Mouse (Mus musculus): ENCODE results near the gene Apba2.

Gene Apba2

DNA sequence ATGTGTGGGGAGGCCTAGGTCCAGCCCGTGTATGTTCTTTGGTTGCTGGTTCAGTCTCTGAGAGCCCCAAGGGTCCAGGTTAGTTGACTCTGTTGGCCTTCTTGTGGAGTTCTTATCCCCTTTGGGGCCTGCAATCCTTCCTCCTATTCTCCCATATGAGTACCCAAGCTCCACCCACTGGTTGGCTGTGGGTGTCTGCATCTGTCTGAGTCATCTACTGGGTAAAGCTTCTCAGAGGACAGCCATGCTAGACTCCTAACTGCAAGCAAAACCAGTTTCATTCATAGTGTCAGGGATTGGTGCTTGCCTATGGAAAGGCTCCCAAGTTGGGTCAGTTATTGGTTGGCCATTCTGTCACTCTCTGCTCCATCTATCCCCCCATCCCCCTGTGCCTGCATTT is 29.8 kb downstream of the Apba2 start:
- DNase-seq (ENCODE audit: low read depth), result no peak

DNA sequence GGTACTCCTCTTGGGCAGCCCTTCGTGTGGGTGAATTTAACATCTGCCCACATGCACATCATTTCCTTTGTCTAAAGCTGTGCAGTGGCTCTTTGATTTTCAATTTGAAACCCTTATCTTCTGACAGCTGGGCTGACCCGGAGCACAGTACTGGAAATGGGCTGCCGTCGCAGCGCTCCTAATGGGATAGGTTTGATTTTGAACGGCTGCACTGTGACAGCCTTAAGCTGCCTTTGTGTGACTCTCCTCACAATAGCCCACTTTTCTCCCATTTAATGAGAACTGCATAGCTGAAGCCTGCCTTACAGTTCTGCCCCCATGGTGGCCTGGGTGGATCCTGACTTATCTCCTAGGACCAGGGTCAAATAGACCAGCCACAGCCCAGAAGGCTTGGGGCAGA is 31.9 kb downstream of the Apba2 start:
- DNase-seq (ENCODE audit: low read depth), result no peak

DNA sequence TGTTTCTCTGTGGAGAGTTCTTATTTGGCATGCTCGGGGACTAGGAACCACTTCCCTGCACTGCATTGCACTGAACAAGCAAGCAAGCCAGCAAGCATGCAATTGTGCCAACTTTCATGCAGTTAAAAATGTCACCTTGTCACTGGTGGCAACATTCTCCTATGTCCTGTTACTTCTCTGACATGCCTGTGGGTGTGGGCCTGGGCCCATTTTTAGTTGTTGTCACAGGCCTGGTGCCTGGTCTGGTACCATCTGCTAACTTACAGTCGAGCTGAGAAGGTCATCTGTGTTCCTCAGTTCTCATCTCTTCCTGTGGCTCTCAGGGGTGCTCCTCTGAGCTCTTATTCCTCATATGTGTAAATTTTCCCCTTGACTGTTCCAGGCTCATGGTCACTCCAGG is 33.8 kb downstream of the Apba2 start:
- no peak for DNase-seq (ENCODE audit: low read depth)

DNA sequence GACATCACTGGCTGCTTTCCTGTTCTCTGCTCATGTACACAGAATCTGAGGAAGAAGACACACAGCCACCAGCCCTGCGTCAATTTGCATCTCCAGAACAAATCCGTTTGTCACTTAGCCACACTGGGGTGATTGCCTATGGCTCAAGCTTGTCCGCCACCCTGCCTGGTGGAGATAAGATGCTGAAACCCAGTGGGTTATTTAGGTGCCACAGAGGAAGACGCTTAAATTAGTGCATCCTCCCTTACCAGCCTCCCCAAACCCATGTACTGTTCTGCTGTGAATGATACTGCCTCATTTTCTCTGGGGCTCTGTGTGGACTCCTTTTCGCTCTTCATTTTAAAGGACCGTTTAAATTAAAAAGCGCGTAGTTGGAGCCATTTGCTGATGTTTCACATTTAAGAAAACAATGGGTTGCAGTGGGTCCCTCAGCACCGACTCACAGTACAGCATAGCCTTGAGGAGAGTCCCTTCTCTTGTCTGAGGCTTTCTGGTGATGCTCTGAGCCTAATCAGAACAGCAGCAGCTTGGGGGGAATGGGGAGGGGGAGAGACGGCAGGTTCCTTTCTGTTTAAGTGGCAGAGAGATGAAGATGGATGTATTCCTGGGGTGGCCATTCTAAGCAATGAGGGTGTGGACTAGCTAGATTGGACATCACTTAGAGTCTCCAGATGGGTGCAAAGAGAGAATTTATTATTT is 38.1 kb downstream of the Apba2 start:
- no peak for DNase-seq (ENCODE audit: low read depth)

DNA sequence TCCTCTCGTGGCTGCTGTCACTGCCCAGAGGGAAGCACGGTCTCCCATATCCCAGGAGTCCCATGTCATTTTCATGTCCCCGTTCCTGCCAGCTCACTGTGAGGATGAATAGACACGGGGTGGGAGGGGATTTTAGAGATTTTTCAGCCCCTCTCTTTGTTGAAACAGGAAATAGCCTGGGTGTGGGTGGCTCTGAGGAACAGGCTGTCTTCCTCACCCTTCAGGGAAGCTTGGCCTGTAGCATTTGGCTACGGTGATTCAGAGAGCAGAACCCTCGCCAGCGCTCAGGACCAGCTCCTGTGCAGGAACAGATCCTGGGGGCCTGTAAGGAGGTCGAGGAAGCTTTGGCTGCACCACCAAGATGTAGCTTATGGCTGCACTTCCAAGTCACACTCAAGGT is 45.3 kb downstream of the Apba2 start:
- no peak for DNase-seq (ENCODE audit: low read depth)

DNA sequence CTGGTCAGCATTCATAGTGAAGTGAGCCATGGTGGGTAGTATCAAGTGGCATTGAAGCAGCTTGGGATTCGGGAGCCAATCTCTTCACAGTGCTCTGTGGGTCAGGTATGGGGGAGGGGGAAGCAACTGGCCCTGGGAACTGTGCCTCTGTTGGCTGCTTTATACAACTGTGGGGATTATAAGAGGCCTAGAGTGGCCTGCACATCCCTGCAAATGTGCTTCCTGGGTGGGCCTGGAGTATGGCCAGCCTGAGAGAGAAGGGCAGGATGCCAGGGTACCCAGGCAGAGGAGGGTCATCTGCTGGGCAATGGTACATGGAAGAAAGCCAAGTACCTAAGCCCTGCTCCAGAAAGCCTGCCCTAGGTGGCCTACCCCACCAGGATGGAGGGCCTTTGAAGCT is 49.4 kb downstream of the Apba2 start:
- no peak for DNase-seq (ENCODE audit: low read depth)

DNA sequence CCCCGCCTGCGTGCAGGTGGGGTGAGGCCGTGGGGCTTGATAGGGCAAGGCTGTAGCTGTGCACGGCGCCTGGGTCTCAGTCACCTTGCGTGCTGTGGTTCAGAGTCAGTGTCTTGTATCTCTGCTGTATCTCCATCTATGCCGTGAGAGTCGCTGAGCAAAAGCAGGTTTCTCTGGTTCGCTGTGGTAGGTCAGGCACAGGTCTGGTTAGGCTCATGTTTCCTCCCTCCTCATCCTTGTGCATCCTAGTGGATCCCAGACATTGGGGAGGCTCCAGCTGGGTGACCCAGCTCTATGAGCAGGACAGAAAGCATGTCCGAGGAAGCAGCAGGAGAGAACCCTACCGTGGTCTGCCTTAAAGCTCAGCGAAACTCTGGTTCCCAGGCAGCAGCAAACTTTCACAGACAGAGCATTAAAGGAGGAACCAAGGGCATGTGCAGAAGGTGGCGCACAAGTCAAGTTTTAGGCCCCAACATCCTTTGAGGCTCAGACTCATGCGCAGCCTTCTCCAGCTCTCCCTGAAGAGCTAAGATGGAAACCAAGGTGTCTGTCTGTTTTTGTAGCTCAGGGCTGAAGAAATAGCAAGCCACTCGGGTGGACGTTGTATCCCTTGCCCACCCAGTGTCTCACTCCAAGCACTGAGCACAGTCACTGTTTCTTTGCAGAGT is 51.2 kb downstream of the Apba2 start:
- no peak for DNase-seq (ENCODE audit: low read depth)

DNA sequence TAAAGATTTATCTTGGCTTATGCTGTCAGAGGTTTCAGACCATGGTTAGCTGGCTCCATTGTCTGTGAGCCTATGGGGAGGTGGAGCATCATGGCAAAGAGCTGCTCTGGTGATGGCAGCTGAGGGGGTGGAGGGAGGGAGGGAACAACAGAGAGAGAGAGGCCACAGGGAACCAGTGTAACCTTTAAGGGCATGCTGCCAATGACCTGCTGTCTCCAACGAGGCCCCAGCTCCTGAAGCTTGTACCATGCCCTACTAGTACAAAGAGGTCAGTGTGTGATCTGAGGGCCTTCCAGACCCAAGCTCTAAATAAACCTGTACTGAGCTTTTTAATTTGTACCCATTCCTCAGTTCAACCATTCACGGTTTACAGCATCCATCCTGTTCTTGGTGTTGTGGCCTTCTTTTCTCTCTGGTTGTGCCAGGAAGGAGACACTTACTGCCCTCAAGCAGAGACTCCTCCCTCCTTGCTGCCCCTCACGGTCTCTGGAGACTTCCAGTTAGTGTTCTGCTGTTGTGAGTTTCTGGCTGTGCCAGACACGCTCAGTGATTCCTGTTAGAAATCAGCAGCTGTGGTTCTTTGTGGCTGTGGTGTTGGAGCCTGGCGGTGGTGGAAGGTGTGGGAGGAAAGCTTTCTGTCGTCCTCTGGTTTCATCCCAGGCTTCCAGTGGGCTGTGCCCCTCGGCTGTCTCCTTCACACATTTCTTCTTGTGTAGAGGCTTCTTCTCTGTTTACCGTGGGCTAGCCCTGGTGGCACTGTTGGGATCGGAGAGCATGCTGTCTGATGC is 60.4 kb downstream of the Apba2 start:
- no peak for DNase-seq (ENCODE audit: low read depth)

DNA sequence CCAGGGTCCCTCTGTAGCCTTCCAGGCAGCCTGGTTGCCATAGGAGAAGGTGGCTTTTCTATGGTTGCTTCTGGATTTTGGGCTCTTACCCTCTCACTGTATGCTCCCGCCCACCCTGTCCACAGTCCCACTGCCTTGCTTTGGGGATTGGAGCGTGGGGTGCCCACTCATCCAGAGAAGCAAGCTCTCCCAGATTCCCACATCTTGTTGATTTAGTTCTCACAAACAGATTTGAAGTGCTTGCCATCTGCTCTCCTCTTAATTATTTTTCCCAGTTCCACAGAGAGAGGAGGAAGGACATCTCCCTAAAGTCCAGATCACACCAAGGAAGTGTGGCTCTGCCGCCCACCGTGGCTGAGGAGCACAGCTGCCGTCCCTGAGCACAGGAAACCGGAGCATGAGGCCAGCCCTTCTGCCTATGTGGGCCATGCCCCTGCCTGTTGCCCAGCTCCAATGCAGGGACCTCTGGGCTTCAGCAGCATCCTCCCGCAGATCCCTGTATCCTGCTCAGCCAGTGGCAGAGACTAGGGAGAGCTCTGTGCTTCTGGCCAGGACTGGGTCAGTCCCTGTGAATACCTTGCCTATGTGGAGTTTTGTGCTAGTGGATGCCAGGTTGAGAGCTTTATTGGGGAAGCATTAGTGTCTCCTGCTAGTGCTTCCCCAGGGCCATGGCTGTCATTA is 63.5 kb downstream of the Apba2 start:
- DNase-seq (ENCODE audit: low read depth), result no peak

DNA sequence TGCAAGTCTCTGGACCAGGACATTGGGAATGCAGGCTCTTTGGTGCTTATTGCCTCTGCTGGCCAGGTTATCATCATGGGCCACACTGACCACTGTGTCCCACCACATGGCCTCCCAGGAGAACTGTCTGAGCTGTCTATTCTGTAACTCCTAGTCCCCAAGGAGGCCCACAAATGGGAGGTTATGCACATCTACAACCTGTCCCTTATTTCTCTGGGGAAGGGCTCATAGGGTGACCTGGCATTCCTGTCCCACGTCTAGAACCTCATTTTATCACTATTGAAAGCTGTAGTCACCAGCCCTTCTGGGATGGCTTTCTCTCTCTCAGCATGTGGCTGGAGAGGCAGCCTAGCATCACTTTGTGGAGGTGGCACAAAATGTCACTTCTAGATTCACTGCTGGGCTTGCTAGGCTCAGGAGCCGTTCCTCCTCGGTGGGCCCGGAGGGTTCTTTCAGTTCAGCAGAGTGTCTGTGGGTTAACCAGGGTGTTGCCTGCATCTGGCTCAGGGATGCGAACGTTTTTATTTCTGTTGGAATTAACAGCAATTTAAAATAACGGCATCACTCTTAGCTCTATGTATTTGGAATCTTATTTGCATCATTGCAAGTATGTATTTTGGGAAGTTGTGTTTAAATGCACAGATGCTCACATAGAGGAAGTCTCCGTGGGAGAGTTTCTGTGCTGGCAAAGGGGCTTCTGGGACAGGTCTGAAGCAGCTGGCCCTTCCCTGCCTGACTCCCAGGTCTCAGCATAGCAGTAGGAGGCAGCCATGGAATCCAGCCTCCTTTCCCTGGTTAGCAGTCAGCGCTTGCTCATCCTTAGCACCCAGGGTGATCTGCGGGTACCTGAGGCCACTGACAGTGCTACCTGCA is 65.1 kb downstream of the Apba2 start:
- DNase-seq (ENCODE audit: low read depth), result no peak

DNA sequence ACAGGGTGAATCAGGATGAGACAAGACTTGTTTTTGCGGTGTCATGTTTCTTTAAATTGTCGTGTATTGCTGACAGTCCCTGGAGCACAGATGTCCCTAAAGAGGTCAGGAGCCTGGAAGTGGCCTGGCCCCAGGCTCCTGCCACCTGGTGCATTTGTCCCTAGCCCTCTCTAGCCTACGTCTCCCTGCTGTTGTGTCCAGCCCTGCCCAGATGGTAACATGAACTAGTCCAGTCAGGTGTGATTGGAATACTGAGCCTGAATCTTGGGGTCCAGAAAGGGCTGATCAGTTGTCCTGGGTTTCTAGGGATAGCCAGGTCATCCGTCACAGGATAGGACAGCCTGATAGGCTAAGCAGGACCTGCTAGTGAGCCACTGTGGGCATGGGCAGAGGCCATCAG is 67.2 kb downstream of the Apba2 start:
- DNase-seq (ENCODE audit: low read depth), result no peak

DNA sequence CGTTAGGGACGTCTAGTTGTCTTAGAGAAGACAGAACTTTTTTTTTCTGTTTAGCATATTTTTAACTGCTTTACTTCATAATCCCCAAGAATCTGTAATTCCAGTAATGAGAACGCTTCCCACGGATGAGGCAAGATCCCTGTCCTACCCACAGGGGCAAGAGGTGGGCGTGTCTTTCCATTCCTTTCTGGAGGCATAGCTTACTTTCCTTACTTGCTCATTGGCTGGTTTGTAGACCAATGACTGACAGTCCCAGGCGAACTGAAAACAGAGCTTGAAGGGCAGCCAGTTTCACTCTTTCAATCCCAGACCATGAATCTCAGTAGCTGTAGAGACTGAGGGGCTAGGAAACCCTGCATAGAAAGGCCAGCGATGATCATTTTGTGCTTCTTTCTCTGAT is 68.2 kb downstream of the Apba2 start:
- DNase-seq (ENCODE audit: low read depth), result no peak

DNA sequence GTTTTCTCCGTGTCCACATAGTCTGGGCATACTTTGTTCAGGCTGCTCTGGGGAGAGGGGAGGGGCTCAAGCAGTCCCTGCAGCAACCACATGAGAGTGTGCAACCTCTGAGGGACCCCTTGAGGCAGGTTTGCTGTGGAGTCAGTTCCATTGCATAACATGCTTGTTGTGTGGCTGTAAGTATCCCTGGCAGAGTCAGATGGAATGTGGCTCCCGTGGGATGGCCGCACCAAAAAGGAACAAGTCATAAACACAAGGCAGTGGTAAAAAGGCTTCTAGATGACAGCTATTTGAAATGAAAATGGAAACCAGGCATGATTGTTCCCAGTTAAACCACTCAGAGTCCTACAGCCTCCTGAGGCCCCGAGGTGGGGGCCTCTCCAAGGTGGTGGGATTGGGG is 69.4 kb downstream of the Apba2 start:
- DNase-seq (ENCODE audit: low read depth), result no peak

DNA sequence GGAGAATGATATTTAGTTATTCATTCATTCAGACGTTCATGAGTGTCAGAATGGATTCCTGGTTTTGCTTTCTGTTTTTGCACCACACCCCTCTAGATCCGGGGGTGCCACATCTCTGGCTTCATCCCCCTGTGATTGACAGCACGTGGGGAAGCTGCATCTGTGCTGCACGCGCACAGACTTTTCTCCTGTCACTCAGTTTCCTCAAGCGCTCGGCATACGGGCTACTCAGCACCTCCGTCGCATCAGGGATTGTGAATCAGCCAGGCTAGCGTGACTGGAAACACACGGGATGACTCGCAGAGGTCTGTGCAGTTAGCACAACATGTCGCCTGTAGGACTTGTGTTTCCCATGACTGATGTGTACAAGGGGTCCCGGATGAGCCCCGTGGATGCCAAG is 72.6 kb downstream of the Apba2 start:
- DNase-seq (ENCODE audit: low read depth), result no peak

DNA sequence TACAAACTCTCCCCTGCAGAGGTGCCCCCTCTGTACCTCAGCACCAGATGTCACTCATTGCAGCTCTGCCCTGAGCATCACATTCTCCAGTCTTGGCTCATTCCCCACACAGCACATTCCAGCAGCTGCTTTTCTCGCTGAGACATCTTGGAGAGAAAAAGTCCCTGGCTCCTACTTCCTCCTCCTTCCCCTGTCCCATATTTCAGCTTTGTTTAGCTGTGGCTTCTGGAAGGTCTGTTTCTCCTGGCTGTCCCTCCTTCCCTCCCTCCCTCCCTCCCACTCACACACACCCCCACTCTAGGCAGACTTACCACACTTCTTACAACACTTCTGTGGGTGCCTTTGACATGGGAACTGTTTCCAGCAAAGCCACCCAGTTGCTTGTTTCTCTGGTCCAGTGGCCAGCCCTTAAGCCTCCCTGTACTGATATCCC is 75.0 kb downstream of the Apba2 start:
- no peak for DNase-seq (ENCODE audit: low read depth)

DNA sequence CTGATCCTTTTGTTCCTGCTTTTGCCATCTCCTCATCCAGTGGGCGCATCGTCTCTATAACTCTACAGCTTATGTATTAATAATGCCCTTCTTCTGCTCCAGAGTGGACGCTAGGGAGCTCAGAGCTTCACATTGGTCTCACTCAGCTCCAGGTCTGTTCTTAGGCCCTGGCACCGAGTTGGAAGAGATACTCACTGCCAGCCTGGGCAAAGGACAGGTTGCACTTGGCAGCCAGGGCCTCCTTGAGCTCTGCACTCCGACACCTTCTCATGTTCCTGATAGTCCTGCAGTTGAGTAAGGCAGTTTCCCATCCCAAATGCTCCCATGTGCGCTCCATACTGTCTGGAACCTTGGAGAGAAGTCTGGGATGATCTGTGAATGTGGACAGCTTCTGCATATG is 76.7 kb downstream of the Apba2 start:
- DNase-seq (ENCODE audit: low read depth), result no peak

DNA sequence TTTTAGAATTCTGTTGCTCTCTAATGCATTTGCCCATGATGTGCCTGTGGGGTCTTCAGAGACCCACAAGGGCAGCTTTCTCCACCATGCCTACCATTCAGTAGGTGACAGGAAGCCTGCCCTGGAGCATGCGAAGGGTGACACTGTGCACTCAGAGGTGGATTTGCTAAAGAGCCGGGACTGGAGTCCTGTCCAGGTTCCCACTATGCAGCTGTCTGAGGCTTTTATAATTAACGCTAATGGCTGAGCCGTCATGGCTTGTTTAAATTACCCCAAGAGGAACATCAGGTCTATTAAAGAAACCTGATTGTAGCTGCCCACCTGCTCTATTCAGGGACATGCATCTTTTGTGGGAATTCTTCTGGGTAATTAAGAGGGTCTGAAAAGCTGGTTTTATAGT is 78.4 kb downstream of the Apba2 start:
- no peak for DNase-seq (ENCODE audit: low read depth)

DNA sequence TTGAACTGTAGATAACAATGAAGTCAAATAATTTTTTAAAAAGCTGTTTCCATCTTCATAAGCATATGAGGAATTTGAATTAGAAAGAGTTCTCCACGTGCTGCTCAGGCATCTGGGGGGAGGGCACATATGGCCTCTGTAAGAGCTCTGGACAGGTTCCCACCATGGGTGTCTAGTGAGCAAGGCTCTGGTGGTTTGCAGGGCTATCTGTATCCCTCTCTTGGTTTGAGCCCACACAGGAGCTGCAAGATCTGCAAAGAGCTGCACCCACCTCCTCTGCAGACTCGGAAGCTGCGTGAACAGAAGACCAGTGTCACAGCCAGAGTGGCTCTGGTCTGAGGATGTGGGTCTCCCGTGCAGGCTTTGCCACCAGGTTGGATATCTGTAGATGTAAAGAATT is 78.8 kb downstream of the Apba2 start:
- no peak for DNase-seq (ENCODE audit: low read depth)

DNA sequence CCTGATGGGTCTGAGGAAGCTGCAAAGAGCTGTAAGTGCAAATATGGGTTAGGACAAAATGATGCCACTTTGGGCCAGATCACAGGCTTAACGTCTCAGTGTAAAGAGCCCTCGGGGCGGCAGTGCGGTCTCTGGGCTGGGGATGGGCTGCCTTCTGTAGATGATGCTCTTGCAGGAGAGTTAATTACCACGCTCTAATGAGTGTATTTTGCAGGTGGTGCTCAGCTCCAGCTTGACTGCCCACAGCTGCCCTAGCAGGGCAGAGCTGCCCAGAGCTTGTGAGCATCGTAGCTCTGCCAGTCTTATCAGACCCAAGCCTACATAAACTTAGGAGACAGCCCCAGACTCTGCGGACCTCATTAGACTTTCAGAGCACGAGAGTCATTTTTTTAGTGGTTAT is 80.9 kb downstream of the Apba2 start:
- DNase-seq (ENCODE audit: low read depth), result no peak

DNA sequence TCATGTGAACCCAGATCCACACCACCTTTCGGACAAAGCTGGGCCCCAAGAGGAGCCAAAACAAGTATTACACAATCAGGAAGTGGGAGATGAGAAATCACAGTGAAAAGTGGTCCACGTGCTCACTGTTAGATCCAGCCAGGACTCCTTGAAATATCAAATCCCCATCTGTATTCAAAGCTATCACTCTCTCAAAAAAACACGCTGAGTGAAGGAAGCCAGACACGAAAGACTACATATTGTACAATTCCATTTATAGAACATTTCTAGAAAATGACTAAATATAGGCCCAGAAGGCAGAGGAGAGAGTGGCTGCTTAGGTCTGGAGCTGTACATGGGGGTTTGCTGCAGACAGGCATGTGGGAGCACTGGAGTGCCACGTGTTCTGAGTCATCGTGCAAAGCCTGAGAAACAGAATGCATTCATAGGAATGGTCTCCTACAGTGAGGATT is 82.2 kb downstream of the Apba2 start:
- DNase-seq (ENCODE audit: low read depth), result no peak

DNA sequence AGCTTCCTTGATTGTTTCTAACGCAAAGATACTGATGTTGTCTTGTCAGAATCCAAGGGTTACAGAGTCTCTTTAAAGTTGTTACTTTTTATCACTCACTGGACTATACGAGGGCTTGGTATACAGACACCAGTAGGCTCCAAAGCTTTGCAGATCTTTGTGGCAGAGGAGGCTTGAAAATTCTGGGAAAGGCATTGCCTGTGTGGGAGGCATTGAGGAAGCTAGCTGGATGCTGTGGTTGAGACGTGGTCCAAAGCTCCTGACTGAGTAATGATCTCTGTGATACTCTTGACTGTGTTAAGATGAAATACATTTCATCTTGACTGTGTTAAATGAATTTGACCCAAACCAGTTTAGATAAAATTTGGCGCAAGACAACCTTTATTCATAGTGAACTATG is 84.6 kb downstream of the Apba2 start:
- no peak for DNase-seq (ENCODE audit: low read depth)

DNA sequence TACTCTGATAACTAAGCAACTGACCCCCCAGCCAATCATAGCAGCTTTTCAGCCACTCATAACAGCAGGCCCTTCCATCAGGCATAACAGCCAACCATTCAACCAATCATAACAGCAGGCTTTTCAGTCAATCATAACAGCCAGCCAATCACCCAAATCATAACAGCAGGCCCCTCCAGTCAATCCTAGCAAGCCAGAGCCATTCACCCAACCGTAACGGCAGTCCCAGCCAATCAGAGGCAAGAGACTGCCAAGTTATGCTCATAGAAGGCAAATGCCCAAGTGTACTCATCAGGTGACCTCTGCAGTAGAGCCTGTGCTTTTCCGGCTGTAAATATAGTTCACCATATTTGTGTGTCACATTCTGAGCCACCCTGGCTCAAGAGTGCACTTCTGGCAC is 85.1 kb downstream of the Apba2 start:
- DNase-seq (ENCODE audit: low read depth), result no peak

Data from c-Kit-positive CD71-negative TER-119-negative erythroid progenitor cells, embryonic 14.5 days (primary cell).